In the genomic region with DNA sequence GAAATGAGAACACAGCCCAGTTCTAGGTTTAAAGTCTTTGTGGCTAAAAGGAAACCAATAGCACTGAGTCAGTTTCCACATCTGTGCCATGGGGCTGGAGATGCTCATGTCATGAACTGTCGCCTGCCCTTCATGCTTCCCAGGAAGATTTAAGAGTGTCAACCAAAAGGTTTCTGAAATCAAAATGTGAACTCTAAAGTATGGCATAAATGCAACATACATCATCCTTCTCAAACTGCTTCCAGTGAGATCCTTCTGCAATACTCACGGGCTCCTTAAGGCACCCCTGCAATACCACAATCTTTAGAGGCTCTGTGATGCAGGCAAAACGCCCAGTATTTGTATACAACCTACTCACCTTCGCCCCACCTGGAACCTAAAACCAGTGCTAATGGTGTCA, we compare ENCODE assay signal across 17 mouse cellular contexts.
"Had no signal": no experiment of that assay in that cellular context is flagged by ENCODE, and none has a peak within 500 bp of the region (broad histone marks: within the 10 kb centered on the region; RNA-seq: fewer than 3 reads in every experiment).

No protein-coding gene starts in this region.

- H3K9me3 ChIP-seq: megakaryocyte, embryonic 14.5 days; midbrain, embryonic 13.5 days; neural tube, embryonic 13.5 days; neural tube, embryonic 15.5 days had no signal

- H3K4me3 ChIP-seq: megakaryocyte, embryonic 14.5 days; midbrain, embryonic 13.5 days; myocyte; neural tube, embryonic 13.5 days; neural tube, embryonic 15.5 days had no signal

- H3K27me3 ChIP-seq: megakaryocyte, embryonic 14.5 days; midbrain, embryonic 13.5 days; neural tube, embryonic 13.5 days; neural tube, embryonic 15.5 days had no signal

- H3K4me2 ChIP-seq: lung, embryonic 14.5 days; midbrain, embryonic 11.5 days; midbrain, embryonic 13.5 days; neural tube, embryonic 13.5 days; neural tube, embryonic 15.5 days had no signal

- ATAC-seq: midbrain, embryonic 13.5 days; midbrain, embryonic 16.5 days had no signal

- H3K4me1 ChIP-seq: megakaryocyte, embryonic 14.5 days; midbrain, embryonic 13.5 days; neural tube, embryonic 13.5 days; neural tube, embryonic 15.5 days had no signal

- DNase-seq: lung, embryonic 14.5 days; retina, postnatal 1 day; right cerebral cortex, adult 18-20 months; right cerebral cortex, postnatal 25 days; right cerebral cortex, postnatal 4 days; spleen, adult 18-20 months; thymus, adult 18-20 months; thymus, postnatal 14 days; thymus, postnatal 36 days had no signal

- H3K9ac ChIP-seq: lung, embryonic 14.5 days; midbrain, embryonic 13.5 days; neural tube, embryonic 13.5 days; neural tube, embryonic 15.5 days had no signal

- H3K27ac ChIP-seq: macrophage; midbrain, embryonic 13.5 days; neural tube, embryonic 13.5 days; neural tube, embryonic 15.5 days had no signal

- H3K36me3 ChIP-seq: midbrain, embryonic 13.5 days; neural tube, embryonic 13.5 days; neural tube, embryonic 15.5 days had no signal
